Mouse (Mus musculus) layer of hippocampus, adult 2 months (tissue): ENCODE data around the gene Gm20835. TPM values are rescaled to one million over a fixed set of nuclear protein-coding genes. Genes with fewer than 3 reads are reported as not detected.
"Not testable (repeated sequence)": the region's sequence is repeated elsewhere in the genome, so short reads cannot be mapped to it uniquely, and the experiment has no call there.

Experiments used
- DNase-seq, 2 experiments: peaks; one replicate each; pipeline ENCODE4 v3.0.0; 2022; ENCODE audit warnings: low spot score in 2 of 2
- H3K27ac ChIP-seq: fragments of 200-600 bp; 2 replicates; pipeline ENCODE4 v1.8.1; 2022
- H3K4me3 ChIP-seq: fragments of 200-600 bp; 2 replicates; pipeline ENCODE4 v1.8.1; 2022; ENCODE audit warnings: mild to moderate bottlenecking
- long read RNA-seq, 2 experiments: library from polyadenylated mRNA; stranded (forward); transcript quantifications; one replicate each; pipeline ENCODE4 v2.0.0; 2021; ENCODE audit warnings: borderline mapping rate in 2 of 2
- total RNA-seq, 2 experiments: library from RNA; stranded (reverse); gene quantifications; 2 replicates each; pipeline ENCODE4 v1.2.3; 2021

Gm20835 gene
- total RNA-seq = not detected
- long read RNA-seq, experiment 1 = 0 reads
- long read RNA-seq, experiment 2 = 0 reads

- not testable (repeated sequence) for DNase-seq, H3K27ac ChIP-seq
Measured at GRCm38 (mm10) chrY:36735190-36735589, at the start of gene Gm20835. Gene Gm20835 (minus strand): TSS chrY:36735290.

More at GRCm38 (mm10) chrY:36735190-36735589, at the start of gene Gm20835:
- H3K4me3 ChIP-seq = not testable (repeated sequence)
